8 mouse cellular contexts compared by ENCODE assay signal in genomic region chr14:105732221-105733012, GRCm38 (mm10).
DNase-seq lines count a peak whose midpoint lies in the region; ATAC-seq and TF ChIP-seq lines count a peak whose summit lies in the region.

No protein-coding gene starts in this region.

- H3K27me3 ChIP-seq in intestine, embryonic 14.5 days (replicated peaks; ENCODE audit: control insufficient read depth, insufficient read depth, low read length), result no peaks in the 10 kb centered on the region

- peak; percentile 71 for TF ChIP-seq POLR2A in cortical plate, adult 2 months (IDR thresholded peaks at IDR 0.05; ENCODE audit: extremely low read depth, insufficient read depth, low read length)

- peak overlapping the region; percentile 61 for H3K4me2 ChIP-seq in intestine, embryonic 14.5 days (ENCODE audit: low read length)

- H3K4me3 ChIP-seq in cortical plate, adult 2 months (ENCODE audit: insufficient read depth, low read length), result no peak overlapping the region; the same call in 1 of the 2 replicates
- peak overlapping the region; percentile 31 for H3K4me3 ChIP-seq in intestine, embryonic 14.5 days (ENCODE audit: low read depth, low read length)

- WGBS in intestine, embryonic 14.5 days, result under 1% methylated on average over 13 of the region's 13 CpGs

- peaks cover 6% of the 10 kb centered on the region; the same call in 1 of the 2 replicates for H3K4me1 ChIP-seq in cortical plate, adult 2 months (ENCODE audit: control insufficient read depth, insufficient read depth, low read length)
- peaks cover 27% of the 10 kb centered on the region for H3K4me1 ChIP-seq in intestine, embryonic 14.5 days (replicated peaks; ENCODE audit: control insufficient read depth, insufficient read depth, low read length)

- H3K27ac ChIP-seq in cortical plate, adult 2 months (ENCODE audit: insufficient read depth, low read length), result peak overlapping the region; percentile 94
- H3K27ac ChIP-seq in intestine, embryonic 14.5 days (ENCODE audit: low read depth), result peak overlapping the region; percentile 94

- H3K36me3 ChIP-seq in intestine, embryonic 14.5 days (ENCODE audit: control insufficient read depth, insufficient read depth, low read length), result no peaks in the 10 kb centered on the region

- intact Hi-C loops in gastrocnemius, postnatal 14 days (cut with DNase I; ENCODE audit: low total_unique reads), result no loop called here
- intact Hi-C loops in left cerebral cortex, postnatal 14 days (cut with DNase I), result loop anchor here (2.0 to 5.0 kb wide), 3 partner anchors 55 to 164 kb away; partner anchors contain the start of gene Spry2

- H3K9me3 ChIP-seq in intestine, embryonic 14.5 days (ENCODE audit: control insufficient read depth, low read length), result no peaks in the 10 kb centered on the region

- H3K9ac ChIP-seq in intestine, embryonic 14.5 days (ENCODE audit: low read length), result peak overlapping the region; percentile 48

- TF ChIP-seq CTCF in cortical plate, adult 2 months (IDR thresholded peaks at IDR 0.05; ENCODE audit: extremely low read depth, insufficient read depth, low read length), result 0 out of 2 replicates have a peak, but pooled peaks have one; percentile 14

- ATAC-seq in intestine, embryonic 14.5 days (replicated peaks; ENCODE audit: low FRiP score, low TSS enrichment, low read depth), result peak; percentile 98
- peak; percentile 60 for ATAC-seq in megakaryocyte progenitor cell, adult 5-6 weeks (replicated peaks; ENCODE audit: poor library complexity)

- DNase-seq in adrenal gland, postnatal 10 days, result peak; percentile 83
- peak; percentile 78 for DNase-seq in gastrocnemius, postnatal 14 days
- peak; percentile 88 for DNase-seq in intestine, embryonic 14.5 days (ENCODE audit: low spot score)
- peak; percentile 81 to 93 for DNase-seq in left cerebral cortex, postnatal 14 days (ENCODE audit: low spot score in 2 of 2)
- DNase-seq in right cerebral cortex, postnatal 14 days, result peak; percentile 66
- no peak for DNase-seq in T-cell, adult 2 months (ENCODE audit: low spot score)
